Mouse (Mus musculus) spleen, embryonic (tissue): ENCODE results near the gene Dlx1.

Source experiments
- CTCF ChIA-PET: fragments of 350-600 bp; sonication (Branson Sonifier 250); formaldehyde crosslinking; loops from one replicate; lab custom pipeline; 2022; lab: Charles Lee

Gene Dlx1

DNA sequence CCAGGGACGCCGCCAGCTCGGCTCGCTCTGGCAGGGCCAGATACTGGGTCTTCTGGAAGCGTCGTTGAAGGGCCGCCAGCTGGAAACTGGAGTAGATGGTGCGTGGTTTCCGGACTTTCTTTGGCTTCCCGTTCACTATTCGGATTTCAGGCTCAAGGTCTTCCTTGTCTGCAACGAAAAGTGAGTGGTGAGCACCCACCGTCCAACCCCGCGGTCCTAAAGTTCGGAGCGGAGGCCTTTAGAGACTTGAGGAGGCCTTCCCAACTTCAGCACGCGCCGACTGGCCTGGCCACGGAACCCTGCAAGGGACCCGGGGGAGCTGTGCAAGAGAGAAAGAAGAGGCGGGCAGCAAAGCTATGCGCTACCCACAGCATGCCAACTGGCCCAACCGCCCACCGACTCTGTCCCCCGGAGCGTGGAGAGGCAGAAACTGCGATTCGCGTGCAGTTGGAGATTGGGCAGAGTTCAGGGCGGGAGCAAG lies 17.5 kb downstream of the Dlx1 start:
- CTCF ChIA-PET: no interaction called here

DNA sequence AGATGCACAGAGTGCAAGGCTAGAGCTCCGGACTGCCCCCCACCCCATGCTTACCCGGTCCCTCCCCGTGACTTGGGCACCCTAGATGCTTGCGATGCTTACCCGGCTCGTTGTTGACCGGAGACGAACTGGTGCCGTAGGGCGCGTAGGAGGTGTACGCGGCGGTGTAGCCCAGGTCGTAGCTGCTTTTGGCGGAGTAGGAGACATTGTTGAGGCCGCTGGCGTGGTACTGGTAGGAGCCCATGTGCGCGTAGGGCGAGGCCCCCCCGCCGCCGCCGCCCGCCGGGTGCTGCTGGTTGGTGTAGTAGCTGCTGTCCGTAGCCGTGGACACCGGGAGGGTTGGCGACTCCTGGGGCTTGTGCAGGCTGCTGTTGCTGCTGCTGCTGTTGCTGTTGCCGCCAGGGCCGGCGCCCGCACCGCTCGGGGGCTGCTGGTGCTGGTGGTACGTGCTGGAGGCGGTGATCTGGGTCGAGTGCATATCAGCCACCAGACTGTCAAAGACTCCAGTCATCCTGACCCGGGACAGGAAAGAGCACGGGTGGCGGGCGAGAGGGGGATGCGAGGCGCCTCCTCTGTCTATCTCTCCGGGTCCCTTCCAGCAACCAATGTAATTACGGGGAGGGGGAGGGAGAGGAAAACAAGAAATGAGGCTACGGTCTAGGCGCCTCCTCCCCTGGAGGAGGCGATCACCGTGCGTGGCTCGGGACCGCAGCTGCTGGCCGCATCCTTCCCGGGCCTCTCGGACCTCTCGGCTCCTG lies 18.1 kb downstream of the Dlx1 start:
- CTCF ChIA-PET: interaction anchor here (0.6 kb wide), 2 partner anchors 204 to 1360 kb away, joined by 3 to 5 read pairs; no protein-coding TSS in a partner anchor

- CTCF ChIA-PET: interaction anchor here (0.6 kb wide), 2 partner anchors 205 to 1361 kb away, joined by 3 to 5 read pairs; no protein-coding TSS in a partner anchor
These were observed 18.7 kb downstream of the Dlx1 start, which contains the start of gene Dlx2 for GRCm38 (mm10) chr2:71546640-71547071. Dlx2 (minus strand) TSS chr2:71546754.

DNA sequence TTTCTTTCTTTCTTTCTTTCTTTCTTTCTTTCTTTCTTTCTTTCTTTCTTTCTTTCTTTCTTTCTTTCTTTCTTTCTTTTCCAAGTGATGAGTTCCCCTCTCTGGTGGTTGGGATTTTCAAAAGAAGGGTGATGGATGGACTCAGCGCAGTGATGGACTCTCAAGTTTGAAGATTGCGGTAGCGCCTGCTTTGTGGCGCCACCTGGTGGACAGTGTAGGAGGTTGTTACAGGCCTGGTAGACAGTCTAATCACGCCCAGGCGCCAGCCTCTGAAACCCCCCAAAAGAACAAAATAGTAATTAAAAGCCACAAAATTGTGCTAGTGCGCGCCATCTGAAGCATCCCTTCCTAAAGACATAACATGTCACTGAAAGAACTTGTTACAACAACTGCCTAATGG lies 19.9 kb downstream of the Dlx1 start:
- CTCF ChIA-PET: no interaction called here

- CTCF ChIA-PET: no interaction called here
These were observed 22.4 kb downstream of the Dlx1 start for GRCm38 (mm10) chr2:71550330-71550729.

GRCm38 (mm10) chr2:71551704-71552103 lies 23.8 kb downstream of the Dlx1 start:
- CTCF ChIA-PET: no interaction called here

GRCm38 (mm10) chr2:71556071-71556470 lies 28.2 kb downstream of the Dlx1 start:
- CTCF ChIA-PET: no interaction called here

GRCm38 (mm10) chr2:71566466-71566865 lies 38.6 kb downstream of the Dlx1 start:
- CTCF ChIA-PET: no interaction called here

DNA sequence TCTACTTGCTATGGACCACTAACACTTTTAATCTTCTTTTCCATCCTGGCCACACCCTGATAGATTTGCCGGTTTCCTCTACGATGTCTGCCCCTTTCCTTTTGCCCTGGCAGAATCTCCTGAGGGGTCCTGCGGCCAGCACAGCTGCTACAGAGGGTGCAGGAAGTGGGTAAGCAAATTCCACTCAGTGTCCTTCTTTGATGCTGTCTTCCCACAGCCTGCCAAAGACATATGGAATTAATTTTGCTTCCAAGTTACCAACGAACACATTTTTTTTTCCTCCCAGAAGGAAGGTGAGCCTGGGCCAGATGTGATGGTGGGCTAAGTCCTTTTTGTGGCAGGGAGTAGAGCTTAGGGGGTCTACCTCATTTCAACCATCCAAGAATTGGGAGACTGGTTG lies 45.8 kb downstream of the Dlx1 start:
- CTCF ChIA-PET: no interaction called here

DNA sequence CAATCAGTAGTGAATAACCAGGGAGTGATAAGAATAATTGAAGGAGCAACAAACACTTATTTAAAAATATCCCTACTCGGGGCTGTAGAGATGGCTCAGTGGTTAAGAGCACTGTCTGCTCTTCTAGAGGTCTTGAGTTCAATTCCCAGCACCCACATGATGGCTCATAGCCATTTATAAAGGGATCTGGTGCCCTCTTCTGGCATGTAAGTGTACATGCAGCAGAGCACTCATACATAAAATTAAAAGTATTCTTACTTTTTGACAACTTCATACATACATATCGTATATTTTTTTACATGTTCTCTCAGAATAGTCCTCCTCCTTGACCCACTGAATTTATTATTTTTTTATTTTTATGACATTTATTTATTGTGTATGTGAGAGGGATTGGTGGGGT lies 49.1 kb downstream of the Dlx1 start:
- CTCF ChIA-PET: interaction anchor here (1.2 kb wide), 1 partner anchor 22 kb away, joined by 3 read pairs; no protein-coding TSS in a partner anchor

GRCm38 (mm10) chr2:71580632-71581466 lies 52.9 kb downstream of the Dlx1 start:
- CTCF ChIA-PET: interaction anchor here (0.7 kb wide), 1 partner anchor 81 kb away, joined by 3 read pairs; no protein-coding TSS in a partner anchor

DNA sequence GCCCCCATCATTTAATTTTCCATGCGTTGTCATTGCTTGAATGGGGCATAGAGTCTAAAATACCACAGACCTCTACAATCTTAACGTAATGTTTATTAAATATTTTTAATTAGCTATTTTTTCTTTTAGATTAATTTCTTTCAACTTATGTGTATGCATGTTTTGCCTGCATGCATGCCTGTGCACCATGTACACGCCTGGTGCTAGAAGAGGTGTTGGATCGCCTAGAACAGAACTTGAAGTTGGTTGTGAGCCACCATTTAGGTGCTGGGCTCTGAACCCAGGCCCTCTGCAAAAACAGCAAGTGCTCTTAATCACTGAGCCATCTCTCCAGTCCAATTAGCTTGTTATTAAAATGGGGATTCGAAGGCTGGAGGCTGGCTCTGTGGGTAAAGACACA lies 53.6 kb downstream of the Dlx1 start:
- CTCF ChIA-PET: no interaction called here
